Mouse (Mus musculus) neural tube, embryonic 14.5 days (tissue): ENCODE results near the gene Gsdma3. TPM values are rescaled to one million over a fixed set of nuclear protein-coding genes. Genes with fewer than 3 reads are reported as not detected.
A peak's percentile ranks its signal among the peaks of the same experiment; 100 is the strongest.

ENCODE experiments used
- ATAC-seq: fragments of 200-750 bp; cut with Nextera tagmentation; 2 replicates; pipeline ENCODE4 v1.8.0; 2017; ENCODE audit warnings: low read depth, mild to moderate bottlenecking, moderate TSS enrichment, moderate library complexity
- H3K27ac ChIP-seq: fragments of 300-500 bp; sonication (generic); 2 replicates; pipeline ENCODE4 v1.5.1; 2014; ENCODE audit warnings: low read depth, mild to moderate bottlenecking, control low read depth, low read length, moderate library complexity, mixed read lengths
- H3K27me3 ChIP-seq: fragments of 300-500 bp; sonication (generic); 2 replicates; pipeline ENCODE4 v1.6.1; 2014; ENCODE audit warnings: low read length; ENCODE audit not compliant: control insufficient read depth, insufficient read depth
- H3K36me3 ChIP-seq: fragments of 300-500 bp; sonication (generic); 2 replicates; pipeline ENCODE4 v1.6.1; 2014; ENCODE audit warnings: low read length, mixed read lengths; ENCODE audit not compliant: control insufficient read depth, insufficient read depth
- H3K4me1 ChIP-seq: fragments of 300-500 bp; sonication (generic); 2 replicates; pipeline ENCODE4 v1.6.1; 2014; ENCODE audit warnings: low read length; ENCODE audit not compliant: control insufficient read depth, insufficient read depth
- H3K4me2 ChIP-seq: fragments of 300-500 bp; sonication (generic); 2 replicates; pipeline ENCODE4 v1.6.1; 2014; ENCODE audit warnings: mild to moderate bottlenecking, low read depth, low read length, control low read depth
- H3K4me3 ChIP-seq: fragments of 300-500 bp; sonication (generic); 2 replicates; pipeline ENCODE4 v1.5.1; 2014; ENCODE audit warnings: low read depth, low read length, control low read depth, mixed read lengths
- H3K9ac ChIP-seq: fragments of 300-500 bp; sonication (generic); replicated peaks from 2 replicates; pipeline ENCODE4 v1.6.1; 2014; ENCODE audit warnings: low read depth, mild to moderate bottlenecking, control low read depth, low read length, mixed read lengths
- H3K9me3 ChIP-seq: fragments of 300-500 bp; sonication (generic); 2 replicates; pipeline ENCODE4 v1.6.1; 2016; ENCODE audit warnings: low read length; ENCODE audit not compliant: control insufficient read depth
- WGBS: fragments of 180-500 bp; shearing (Covaris S2); extraction: QIAGEN DNeasy Blood & Tissue Kit; methylation state at CpG from one replicate; pipeline ENCODE4 v1.1.7; 2014; 5-methylcytosine and 5-hydroxymethylcytosine counted together
- polyA plus RNA-seq: library from polyadenylated mRNA; unstranded; fragments of >200 nt; fragmentation: Nextera tagmentation; extraction: Ambion mirVana; gene quantifications from 2 replicates; pipeline ENCODE4 v1.2.1, GENCODE M21; 2014

The Gsdma3 gene
- polyA plus RNA-seq, 1 experiment from 2014 or later, result not detected

- H3K27ac ChIP-seq, result peak overlapping the region; percentile 49
- peaks cover 26% of the 10 kb centered on the region for H3K36me3 ChIP-seq
- H3K27me3 ChIP-seq, result no peaks in the 10 kb centered on the region
- peak overlapping the region; percentile 98 for H3K4me3 ChIP-seq
- WGBS, result 0% methylated on average over 23 of the region's 23 CpGs
- peaks cover 7% of the 10 kb centered on the region for H3K4me1 ChIP-seq
- H3K9me3 ChIP-seq, result no peaks in the 10 kb centered on the region
- H3K4me2 ChIP-seq, result peak overlapping the region; percentile 91
- H3K9ac ChIP-seq, result peak overlapping the region; percentile 98
- peak; percentile 22; the same call in 1 of the 2 replicates for ATAC-seq
These were observed 56.7 kb downstream of the Gsdma3 start for GRCm38 (mm10) chr11:98682811-98683210.

- Histone ChIP-seq H3K9me3 (no peaks in the 10 kb centered on the region), H3K4me1 (peaks cover 7% of the 10 kb centered on the region), H3K27me3 (no peaks in the 10 kb centered on the region), H3K36me3 (peaks cover 48% of the 10 kb centered on the region), H3K4me2 (no peak overlapping the region), H3K27ac (no peak overlapping the region), H3K9ac (no peak overlapping the region), H3K4me3 (no peak overlapping the region)
- 90% methylated on average over 9 of the region's 9 CpGs for WGBS
- ATAC-seq, result no peak
These were observed 59.5 kb downstream of the Gsdma3 start for GRCm38 (mm10) chr11:98685642-98686041.

GRCm38 (mm10) chr11:98686976-98687375 is 60.8 kb downstream of the Gsdma3 start:
- Histone ChIP-seq H3K4me3 (no peak overlapping the region), H3K36me3 (peaks cover 61% of the 10 kb centered on the region), H3K27ac (no peak overlapping the region), H3K4me1 (peaks cover 7% of the 10 kb centered on the region), H3K9me3 (no peaks in the 10 kb centered on the region), H3K27me3 (no peaks in the 10 kb centered on the region), H3K4me2 (no peak overlapping the region), H3K9ac (no peak overlapping the region)
- 92% methylated on average over 4 of the region's 4 CpGs for WGBS
- ATAC-seq, result no peak

Other genes with a start within 250 kb of the Gsdma3 start
- 0.29 and 0.39 TPM in 2 replicates for gene Tcap, start 242.5 kb upstream of the Gsdma3 start, polyA plus RNA-seq
- 1.8 and 2.6 TPM in 2 replicates for gene Pnmt, start 239.9 kb upstream of the Gsdma3 start, polyA plus RNA-seq
- 5.8 and 6.2 TPM in 2 replicates for gene Pgap3, start 225.9 kb upstream of the Gsdma3 start, polyA plus RNA-seq
- 5.9 and 9.1 TPM in 2 replicates for gene Erbb2, start 213.9 kb upstream of the Gsdma3 start, polyA plus RNA-seq
- gene Mien1, start 187.4 kb upstream of the Gsdma3 start, polyA plus RNA-seq, result 234 and 247 TPM in 2 replicates
- gene Grb7, start 180.0 kb upstream of the Gsdma3 start, polyA plus RNA-seq, result 0.86 and 0.97 TPM in 2 replicates
- gene Ikzf3, start 80.3 kb upstream of the Gsdma3 start, polyA plus RNA-seq, result 0.20 and 0.22 TPM in 2 replicates
- not detected in 2 replicates for gene Zpbp2, start 75.3 kb upstream of the Gsdma3 start, polyA plus RNA-seq
- gene Ormdl3, start 39.0 kb upstream of the Gsdma3 start, polyA plus RNA-seq, result 14.5 and 16.2 TPM in 2 replicates
- gene Lrrc3c, start 28.1 kb upstream of the Gsdma3 start, polyA plus RNA-seq, result not detected in 2 replicates
- gene Gm12355, start 699 bp upstream of the Gsdma3 start, polyA plus RNA-seq, result 0.37 and 0.76 TPM in 2 replicates
- gene Gsdma2, start 20.4 kb downstream of the Gsdma3 start, polyA plus RNA-seq, result not detected in 2 replicates
- not detected in 2 replicates for gene Gsdma, start 38.0 kb downstream of the Gsdma3 start, polyA plus RNA-seq
- gene Psmd3, start 56.2 kb downstream of the Gsdma3 start, polyA plus RNA-seq, result 117 and 124 TPM in 2 replicates
- not detected in 2 replicates for gene Csf3, start 74.9 kb downstream of the Gsdma3 start, polyA plus RNA-seq
- 52.3 and 59.4 TPM in 2 replicates for gene Med24, start 103.1 kb downstream of the Gsdma3 start, polyA plus RNA-seq
- gene Thra, start 114.3 kb downstream of the Gsdma3 start, polyA plus RNA-seq, result 148 and 186 TPM in 2 replicates
- gene Nr1d1, start 149.0 kb downstream of the Gsdma3 start, polyA plus RNA-seq, result 3.8 and 3.9 TPM in 2 replicates
- 24.2 and 26.9 TPM in 2 replicates for gene Msl1, start 169.2 kb downstream of the Gsdma3 start, polyA plus RNA-seq
- 47.9 and 54.1 TPM in 2 replicates for gene Casc3, start 178.5 kb downstream of the Gsdma3 start, polyA plus RNA-seq
- gene Rapgefl1, start 210.4 kb downstream of the Gsdma3 start, polyA plus RNA-seq, result 13.9 and 18.6 TPM in 2 replicates
- 5.2 and 5.7 TPM in 2 replicates for gene Wipf2, start 237.3 kb downstream of the Gsdma3 start, polyA plus RNA-seq